Mouse (Mus musculus) telencephalon, adult 2 months (tissue): ENCODE measurements around the gene Prdx6.

Experiments used
- DNase-seq: peaks from one replicate; pipeline ENCODE4 v3.0.0-alpha.2; 2011; ENCODE audit warnings: low read depth, low spot score

Prdx6 gene

GRCm38 (mm10) chr1:161250604-161251416 is at the start of gene Prdx6:
Gene Prdx6 (minus strand): TSS chr1:161251219.
- peak; percentile 80 for DNase-seq

- DNase-seq, result no peak
These were observed 37.2 kb upstream of the Prdx6 start for GRCm38 (mm10) chr1:161288256-161288655.

GRCm38 (mm10) chr1:161286726-161287310 is 35.8 kb upstream of the Prdx6 start:
- peak; percentile 16 for DNase-seq

GRCm38 (mm10) chr1:161281054-161281688 is 30.2 kb upstream of the Prdx6 start:
- no peak for DNase-seq

- no peak for DNase-seq
These were observed 28.4 kb upstream of the Prdx6 start for GRCm38 (mm10) chr1:161279244-161279908.

GRCm38 (mm10) chr1:161273486-161273885 is 22.5 kb upstream of the Prdx6 start:
- DNase-seq, result no peak

- DNase-seq, result no peak
These were observed 20.4 kb upstream of the Prdx6 start for GRCm38 (mm10) chr1:161271461-161271810.

- no peak for DNase-seq
These were observed 19.9 kb upstream of the Prdx6 start for GRCm38 (mm10) chr1:161270776-161271460.

- no peak for DNase-seq
These were observed 18.3 kb upstream of the Prdx6 start for GRCm38 (mm10) chr1:161269346-161269745.

GRCm38 (mm10) chr1:161268884-161269283 is 17.9 kb upstream of the Prdx6 start:
- no peak for DNase-seq

GRCm38 (mm10) chr1:161268116-161268515 is 17.1 kb upstream of the Prdx6 start:
- no peak for DNase-seq

- no peak for DNase-seq
These were observed 13.9 kb upstream of the Prdx6 start for GRCm38 (mm10) chr1:161264961-161265360.

GRCm38 (mm10) chr1:161263584-161263983 is 12.6 kb upstream of the Prdx6 start:
- no peak for DNase-seq

- no peak for DNase-seq
These were observed 11.5 kb upstream of the Prdx6 start for GRCm38 (mm10) chr1:161262542-161262941.

GRCm38 (mm10) chr1:161260761-161261160 is 9.7 kb upstream of the Prdx6 start:
- no peak for DNase-seq

GRCm38 (mm10) chr1:161259142-161259541 is 8.1 kb upstream of the Prdx6 start:
- no peak for DNase-seq

GRCm38 (mm10) chr1:161258331-161258730 is 7.3 kb upstream of the Prdx6 start:
- no peak for DNase-seq

- no peak for DNase-seq
These were observed 5.9 kb upstream of the Prdx6 start for GRCm38 (mm10) chr1:161256918-161257317.

- no peak for DNase-seq
These were observed 3.3 kb upstream of the Prdx6 start for GRCm38 (mm10) chr1:161254361-161254760.

GRCm38 (mm10) chr1:161252901-161253300 is 1.9 kb upstream of the Prdx6 start:
- DNase-seq, result no peak

GRCm38 (mm10) chr1:161252365-161252764 is 1.3 kb upstream of the Prdx6 start:
- no peak for DNase-seq
